Mouse (Mus musculus) forebrain, embryonic 14.5 days (tissue): ENCODE results near the gene Sdhd. TPM values are rescaled to one million over a fixed set of nuclear protein-coding genes. Genes with fewer than 3 reads are reported as not detected.

Experiments used
- ATAC-seq: fragments of 200-750 bp; cut with Nextera tagmentation; 2 replicates; pipeline ENCODE4 v1.8.0; 2017; ENCODE audit warnings: mild to moderate bottlenecking, moderate library complexity
- DNase-seq: peaks from one replicate; pipeline ENCODE4 v3.0.0-alpha.2; 2015; ENCODE audit warnings: low spot score
- H3K27ac ChIP-seq: fragments of 300-500 bp; sonication (generic); 2 replicates; pipeline ENCODE4 v1.5.1; 2014; ENCODE audit warnings: low read depth, mild to moderate bottlenecking, control low read depth, low read length, moderate library complexity
- H3K27me3 ChIP-seq: fragments of 300-500 bp; sonication (generic); replicated peaks from 2 replicates; pipeline ENCODE4 v1.6.1; 2014; ENCODE audit warnings: low read length, control low read depth, mixed read lengths; ENCODE audit not compliant: control insufficient read depth, insufficient read depth
- H3K36me3 ChIP-seq: fragments of 300-500 bp; sonication (generic); 2 replicates; pipeline ENCODE4 v1.6.1; 2014; ENCODE audit warnings: low read length, control low read depth; ENCODE audit not compliant: control insufficient read depth, insufficient read depth
- H3K4me1 ChIP-seq: fragments of 300-500 bp; sonication (generic); 2 replicates; pipeline ENCODE4 v1.6.1; 2014; ENCODE audit warnings: antibody characterized with exemption, low read length, control low read depth; ENCODE audit not compliant: control insufficient read depth, insufficient read depth
- H3K4me2 ChIP-seq: fragments of 300-500 bp; sonication (generic); 2 replicates; pipeline ENCODE4 v1.6.1; 2014; ENCODE audit warnings: mild to moderate bottlenecking, control low read depth, low read length
- H3K4me3 ChIP-seq: fragments of 300-500 bp; sonication (generic); 2 replicates; pipeline ENCODE4 v1.5.1; 2014; ENCODE audit warnings: low read depth, low read length, control low read depth
- H3K9ac ChIP-seq: fragments of 300-500 bp; sonication (generic); 2 replicates; pipeline ENCODE4 v1.6.1; 2014; ENCODE audit warnings: mild to moderate bottlenecking, low read length, control low read depth, moderate library complexity
- H3K9me3 ChIP-seq: fragments of 300-500 bp; sonication (generic); replicated peaks from 2 replicates; pipeline ENCODE4 v1.6.1; 2016; ENCODE audit warnings: low read length, control low read depth, mixed read lengths; ENCODE audit not compliant: control insufficient read depth
- WGBS: fragments of 180-500 bp; shearing (Covaris S2); extraction: QIAGEN DNeasy Blood & Tissue Kit; methylation state at CpG from one replicate; pipeline ENCODE4 v1.1.7; 2014; 5-methylcytosine and 5-hydroxymethylcytosine counted together
- polyA plus RNA-seq: library from polyadenylated mRNA; unstranded; fragments of >200 nt; fragmentation: Nextera tagmentation; extraction: Ambion mirVana; gene quantifications from 2 replicates; pipeline ENCODE4 v1.2.1, GENCODE M21; 2014

Gene Sdhd
- polyA plus RNA-seq, 1 experiment from 2014 or later = 273 TPM

DNA sequence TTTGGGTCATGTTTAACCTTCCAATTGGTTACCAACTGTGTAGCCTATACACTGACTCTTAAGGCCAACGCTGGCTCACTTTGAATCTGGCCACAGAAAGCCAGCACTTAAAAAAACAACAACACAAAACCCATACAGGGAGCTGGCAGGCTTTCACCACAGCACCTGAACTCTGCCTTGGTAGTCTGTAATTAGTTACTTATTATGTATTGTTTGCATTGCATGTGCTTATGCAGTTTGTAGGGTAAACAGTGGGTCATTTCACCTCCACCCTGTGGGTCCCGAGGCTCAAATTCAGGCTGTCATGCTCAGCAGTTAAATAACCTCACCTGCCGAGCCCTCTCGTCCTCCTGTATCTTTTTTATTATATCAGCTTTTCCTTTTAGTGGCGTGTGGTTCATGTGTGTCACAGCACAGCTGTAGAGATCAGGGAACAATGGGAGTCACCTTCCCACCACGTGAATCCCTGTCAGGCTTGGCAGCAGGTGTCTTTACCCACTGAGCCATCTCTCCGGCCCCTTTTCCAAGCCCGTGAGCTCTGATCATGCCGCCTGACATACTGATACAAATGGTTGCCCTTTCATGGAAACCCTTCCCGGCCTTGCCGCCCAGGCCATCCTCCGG lies 8.7 kb downstream of the Sdhd start:
- DNase-seq = no peak
- no peaks in the 10 kb centered on the region for H3K27me3 ChIP-seq
- H3K27ac ChIP-seq = no peak overlapping the region
- H3K9ac ChIP-seq = no peak overlapping the region
- H3K36me3 ChIP-seq = peaks cover 51% of the 10 kb centered on the region
- no peaks in the 10 kb centered on the region for H3K4me1 ChIP-seq
- 81% methylated on average over 12 of the region's 12 CpGs for WGBS
- H3K4me3 ChIP-seq = no peak overlapping the region
- no peaks in the 10 kb centered on the region for H3K9me3 ChIP-seq
- H3K4me2 ChIP-seq = no peak overlapping the region
- no peak for ATAC-seq

DNA sequence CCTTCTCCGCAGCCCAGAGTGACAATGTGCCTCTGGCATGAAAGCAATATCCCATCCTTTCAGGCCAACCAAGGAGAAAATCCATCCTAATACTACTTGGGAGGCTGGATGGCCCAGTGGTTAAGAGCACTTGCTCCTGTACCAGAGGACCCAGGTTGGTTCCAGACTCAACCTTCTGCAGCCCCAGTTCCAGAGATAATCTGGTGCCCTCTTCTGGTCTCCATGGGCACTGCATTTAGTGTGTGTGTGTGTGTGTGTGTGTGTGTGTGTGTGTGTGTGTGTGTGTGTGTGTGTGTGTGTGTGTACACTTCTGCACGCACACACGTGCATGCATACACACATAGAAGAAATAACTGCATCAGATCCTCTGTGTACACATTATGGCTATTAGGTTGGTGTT lies 10.1 kb downstream of the Sdhd start:
- no peaks in the 10 kb centered on the region for H3K27me3 ChIP-seq
- no peak overlapping the region for H3K4me3 ChIP-seq
- H3K36me3 ChIP-seq = peaks cover 39% of the 10 kb centered on the region
- no peaks in the 10 kb centered on the region for H3K4me1 ChIP-seq
- no peak overlapping the region for H3K9ac ChIP-seq
- WGBS = 76% methylated on average over 3 of the region's 3 CpGs
- no peaks in the 10 kb centered on the region for H3K9me3 ChIP-seq
- H3K4me2 ChIP-seq = no peak overlapping the region
- no peak overlapping the region for H3K27ac ChIP-seq
- no peak for ATAC-seq
- peak; percentile 13 for DNase-seq

DNA sequence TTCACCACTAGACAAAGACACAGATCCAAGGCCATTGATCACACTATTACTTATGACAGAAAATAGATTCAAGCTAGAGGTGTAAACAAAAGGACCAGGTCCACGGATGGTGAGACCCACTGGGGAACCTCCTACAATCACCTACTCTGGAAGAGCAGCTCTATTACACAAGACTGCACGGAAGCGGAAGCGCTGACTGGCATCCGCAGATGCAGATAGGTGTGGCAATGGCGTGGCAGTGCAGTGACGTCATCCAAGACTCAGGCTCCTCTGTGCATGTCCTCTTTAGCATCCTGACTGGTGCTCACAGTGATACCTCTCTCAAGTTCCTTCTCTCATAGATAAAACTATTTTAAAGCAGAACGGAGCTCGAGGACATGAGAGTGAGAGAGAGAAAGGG lies 10.7 kb downstream of the Sdhd start:
- no peak for ATAC-seq
- 90% methylated on average over 9 of the region's 9 CpGs for WGBS

DNA sequence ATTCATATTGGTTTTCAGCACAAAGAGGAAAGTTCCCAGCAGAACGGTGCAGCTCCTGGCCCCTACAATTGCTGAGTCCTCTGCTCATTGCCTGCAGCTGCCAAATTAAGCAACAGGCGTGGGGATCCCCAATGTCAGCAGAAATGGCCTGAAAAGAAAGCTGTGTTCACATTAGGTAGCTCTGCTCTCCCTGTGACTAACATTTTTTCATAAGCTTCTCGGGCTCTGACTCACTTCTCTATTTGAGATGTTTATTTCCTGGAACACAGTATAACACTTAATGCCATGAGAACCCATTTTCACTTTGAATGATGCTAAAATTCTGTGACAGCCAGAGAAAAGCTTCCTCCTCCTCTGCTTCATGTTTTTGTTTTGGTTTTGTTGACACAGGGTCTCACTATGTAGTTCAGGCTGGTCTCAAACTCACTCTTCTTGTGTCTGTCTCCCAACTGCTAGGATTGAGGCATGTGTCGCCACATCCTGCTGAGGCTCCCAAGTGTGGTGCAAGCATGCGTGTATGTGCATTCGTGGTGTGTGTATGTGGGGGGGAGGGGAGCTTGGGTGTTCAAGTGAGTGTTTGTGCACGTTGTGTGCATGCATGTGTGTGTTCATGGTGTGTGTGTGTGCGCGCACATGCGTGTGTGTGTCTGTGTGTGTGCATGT lies 12.6 kb downstream of the Sdhd start:
- DNase-seq = no peak
- Histone ChIP-seq H3K27ac (no peak overlapping the region), H3K9ac (no peak overlapping the region), H3K9me3 (no peaks in the 10 kb centered on the region), H3K4me1 (no peaks in the 10 kb centered on the region), H3K4me3 (no peak overlapping the region), H3K36me3 (peaks cover 16% of the 10 kb centered on the region), H3K27me3 (no peaks in the 10 kb centered on the region), H3K4me2 (no peak overlapping the region)
- ATAC-seq = no peak
- WGBS = 76% methylated on average over 10 of the region's 10 CpGs

More for the DNA sequence above, 10.7 kb downstream of the Sdhd start:
- no peak overlapping the region for H3K4me3 ChIP-seq
- no peaks in the 10 kb centered on the region for H3K27me3 ChIP-seq
- no peak overlapping the region for H3K4me2 ChIP-seq
- DNase-seq = no peak
- H3K36me3 ChIP-seq = peaks cover 33% of the 10 kb centered on the region
- H3K27ac ChIP-seq = no peak overlapping the region
- no peaks in the 10 kb centered on the region for H3K4me1 ChIP-seq
- no peaks in the 10 kb centered on the region for H3K9me3 ChIP-seq
- H3K9ac ChIP-seq = no peak overlapping the region

DNA sequence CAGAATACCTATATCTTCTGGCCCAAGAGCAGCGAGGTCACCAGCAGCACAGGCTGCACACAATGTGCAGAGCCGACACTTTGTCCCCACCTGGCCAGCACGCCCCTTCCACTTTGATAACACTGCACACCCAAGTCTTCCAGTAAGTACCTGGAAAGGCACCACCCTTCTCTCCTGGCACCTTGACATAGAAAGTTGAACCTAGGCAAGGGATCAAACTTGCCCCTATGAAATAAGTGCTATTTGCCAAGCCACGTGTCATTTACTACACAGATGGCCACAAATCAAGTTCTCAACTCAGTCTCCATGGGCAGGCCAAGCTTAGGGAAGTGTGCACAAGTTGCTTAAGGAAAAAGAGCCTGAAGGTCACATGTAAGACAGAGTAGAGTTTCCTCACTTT lies 16.7 kb downstream of the Sdhd start:
- Histone ChIP-seq H3K9ac (no peak overlapping the region), H3K27me3 (no peaks in the 10 kb centered on the region), H3K4me1 (no peaks in the 10 kb centered on the region), H3K9me3 (no peaks in the 10 kb centered on the region), H3K36me3 (no peaks in the 10 kb centered on the region), H3K4me2 (no peak overlapping the region), H3K27ac (no peak overlapping the region), H3K4me3 (no peak overlapping the region)
- WGBS = 75% methylated on average over 4 of the region's 4 CpGs
- ATAC-seq = no peak
- DNase-seq = no peak

DNA sequence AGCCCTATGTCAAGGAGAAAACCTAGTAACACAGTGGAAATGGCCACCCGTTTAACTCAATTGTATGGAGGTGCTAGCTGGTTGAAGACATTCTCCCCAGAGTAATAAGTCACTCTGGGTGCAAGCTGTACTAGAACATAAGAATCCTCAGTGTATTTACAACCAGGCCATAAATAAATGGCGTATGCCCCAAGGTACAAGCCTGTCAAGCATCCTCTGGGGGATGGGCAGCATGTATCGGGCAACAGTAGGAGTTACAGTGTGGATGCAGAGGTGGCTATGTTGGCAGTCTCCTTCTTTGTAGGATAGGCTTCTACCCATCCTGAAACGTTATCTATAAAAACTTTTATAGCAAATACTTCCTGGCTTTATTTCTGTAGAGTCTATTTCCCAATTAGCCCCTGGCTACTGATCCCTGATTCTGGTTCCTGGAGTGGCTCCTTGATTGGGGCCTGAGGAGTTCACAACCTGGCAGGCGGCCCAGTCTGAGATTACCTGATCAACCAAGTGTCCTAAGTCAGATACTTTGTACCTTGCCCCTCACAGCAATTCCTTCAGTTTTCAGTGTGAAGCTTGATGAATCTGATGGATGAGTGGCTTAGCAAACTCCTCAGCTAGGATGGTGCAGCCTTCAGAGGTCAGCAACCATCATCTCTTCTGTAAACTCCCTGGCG lies 18.3 kb downstream of the Sdhd start:
- no peak for ATAC-seq
- Histone ChIP-seq H3K27me3 (no peaks in the 10 kb centered on the region), H3K4me2 (no peak overlapping the region), H3K9me3 (no peaks in the 10 kb centered on the region), H3K4me3 (no peak overlapping the region), H3K27ac (no peak overlapping the region), H3K4me1 (no peaks in the 10 kb centered on the region), H3K9ac (no peak overlapping the region), H3K36me3 (no peaks in the 10 kb centered on the region)
- DNase-seq = no peak
- WGBS = 84% methylated on average over 6 of the region's 6 CpGs

DNA sequence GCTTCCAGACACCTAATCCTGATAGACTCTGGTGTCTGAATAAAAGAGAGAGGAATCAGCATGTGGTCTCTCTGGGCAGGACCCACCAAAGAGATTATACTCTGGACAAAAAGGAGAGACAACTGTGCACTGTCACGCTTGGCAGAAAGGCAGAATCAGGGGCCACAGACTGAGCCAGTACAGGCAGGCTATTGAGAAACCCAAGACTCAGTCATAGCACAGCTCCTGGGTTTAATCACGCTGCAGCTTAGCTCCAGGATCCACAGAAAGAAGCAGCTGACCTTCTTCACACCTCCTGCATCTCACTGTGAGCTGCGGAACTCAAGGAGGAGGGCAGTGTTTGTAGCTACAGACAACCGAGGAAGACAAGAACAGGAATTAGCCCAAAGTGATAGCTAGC lies 23.2 kb downstream of the Sdhd start:
- H3K9me3 ChIP-seq = no peaks in the 10 kb centered on the region
- ATAC-seq = no peak
- WGBS = 23% methylated on average over 4 of the region's 4 CpGs
- no peak overlapping the region for H3K27ac ChIP-seq
- no peak overlapping the region for H3K4me3 ChIP-seq
- H3K4me1 ChIP-seq = no peaks in the 10 kb centered on the region
- H3K36me3 ChIP-seq = no peaks in the 10 kb centered on the region
- H3K9ac ChIP-seq = no peak overlapping the region
- no peaks in the 10 kb centered on the region for H3K27me3 ChIP-seq
- H3K4me2 ChIP-seq = no peak overlapping the region
- DNase-seq = no peak

DNA sequence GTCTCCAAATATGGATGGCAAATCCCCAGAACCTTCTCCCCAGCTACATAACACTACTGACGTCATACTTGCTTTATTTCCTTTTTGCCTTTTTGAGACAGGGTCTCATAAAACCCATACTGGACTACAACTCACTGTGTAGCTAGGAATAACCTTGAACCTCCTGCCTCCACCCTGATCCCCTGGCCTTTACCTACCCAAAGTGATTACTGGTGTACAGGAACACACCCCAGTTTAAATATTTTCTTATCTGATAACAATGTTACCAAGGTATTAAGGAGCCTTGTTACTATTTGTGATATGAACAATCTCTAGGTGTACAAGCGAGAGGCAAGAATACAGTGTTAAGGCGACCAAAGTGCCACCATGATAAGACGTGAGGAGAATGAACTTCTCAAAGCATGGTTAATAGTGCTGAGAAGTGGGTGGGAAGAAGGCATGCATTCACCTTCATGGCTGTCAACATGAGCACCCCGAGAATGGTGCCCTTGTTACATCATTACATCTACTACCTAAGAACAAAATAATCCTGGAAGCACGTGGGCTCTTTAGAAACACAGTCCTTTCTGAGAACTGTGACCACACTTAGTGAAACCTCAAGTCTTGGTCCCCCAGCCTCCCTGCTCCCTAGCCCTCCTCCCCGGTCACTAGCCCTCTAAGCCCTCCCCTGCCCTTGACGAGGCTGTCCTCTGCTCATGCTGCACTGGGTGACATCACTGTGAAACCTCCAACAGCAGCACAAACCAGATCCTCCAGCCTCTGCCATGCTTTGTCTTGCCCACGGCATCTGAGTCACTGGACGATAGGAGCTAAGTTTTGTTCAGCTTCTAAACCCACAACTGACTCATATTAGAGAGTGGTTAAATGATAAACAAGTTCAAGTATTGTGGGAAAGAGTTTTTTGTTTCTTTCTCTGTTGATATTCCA lies 33.8 kb downstream of the Sdhd start:
- Histone ChIP-seq H3K9me3 (no peaks in the 10 kb centered on the region), H3K27ac (no peak overlapping the region), H3K36me3 (no peaks in the 10 kb centered on the region), H3K4me1 (no peaks in the 10 kb centered on the region), H3K9ac (no peak overlapping the region), H3K27me3 (no peaks in the 10 kb centered on the region), H3K4me2 (no peak overlapping the region), H3K4me3 (no peak overlapping the region)
- DNase-seq = no peak
- WGBS = 79% methylated on average over 10 of the region's 10 CpGs
- no peak for ATAC-seq
